Mouse (Mus musculus): ENCODE data around the gene Gabpa. TPM values are rescaled to one million over a fixed set of nuclear protein-coding genes. Genes with fewer than 3 reads are reported as not detected.
A peak's percentile ranks its signal among the peaks of the same experiment; 100 is the strongest.

Gabpa gene
- total RNA-seq, 1 experiment, result 92.3 TPM

- H3K4me1 ChIP-seq (ENCODE audit: control insufficient read depth in 2 of 2, insufficient read depth in 2 of 2, low read length in 2 of 2, poor library complexity in 1 of 2), result no peaks in the 10 kb centered on the region
- no peak overlapping the region for H3K9ac ChIP-seq (ENCODE audit: insufficient read depth, low read depth, low read length, poor library complexity, severe bottlenecking)
- no peaks in the 10 kb centered on the region for H3K9me3 ChIP-seq (ENCODE audit: control insufficient read depth, insufficient read depth, low read depth, low read length)
- H3K27ac ChIP-seq (ENCODE audit: insufficient read depth, low read depth, low read length, poor library complexity, severe bottlenecking), result no peak overlapping the region
- H3K36me3 ChIP-seq (ENCODE audit: control insufficient read depth, insufficient read depth, low read length, poor library complexity, severe bottlenecking), result peaks cover 10% of the 10 kb centered on the region
- in situ Hi-C loops (cut with MboI; ENCODE audit: low sequenced_read_pairs in 2 of 2, unreplicated experiment in 2 of 2), result no loop called here
- no peak for TF ChIP-seq ZNF384 (IDR thresholded peaks at IDR 0.05; ENCODE audit: low read depth, low read length)
- no peak for TF ChIP-seq HCFC1 (IDR thresholded peaks at IDR 0.05; ENCODE audit: borderline replicate concordance, insufficient read depth, low read length)
- no peak for TF ChIP-seq CHD2 (IDR thresholded peaks at IDR 0.05; ENCODE audit: low read depth, low read length)
- TF ChIP-seq MAFK (IDR thresholded peaks at IDR 0.05; ENCODE audit: insufficient read depth, low read depth, low read length), result no peak
- TF ChIP-seq ZC3H11A (IDR thresholded peaks at IDR 0.05; ENCODE audit: borderline replicate concordance, low read depth, low read length), result no peak
- H3K4me3 ChIP-seq (ENCODE audit: insufficient read depth in 1 of 2, low read depth in 1 of 2, low read length in 2 of 2, poor library complexity in 1 of 2, severe bottlenecking in 1 of 2), result no peak overlapping the region
- DNase-seq (ENCODE audit: low read depth, low spot score), result no peak
Measured at GRCm38 (mm10) chr16:84817423-84817822, 17.3 kb upstream of the Gabpa start.

GRCm38 (mm10) chr16:84825009-84825408, 9.7 kb upstream of the Gabpa start:
- DNase-seq (ENCODE audit: low read depth, low spot score), result peak; percentile 41
- no peak for TF ChIP-seq MAFK (IDR thresholded peaks at IDR 0.05; ENCODE audit: insufficient read depth, low read depth, low read length)
- no peak for TF ChIP-seq HCFC1 (IDR thresholded peaks at IDR 0.05; ENCODE audit: borderline replicate concordance, insufficient read depth, low read length)
- no peak for TF ChIP-seq CHD2 (IDR thresholded peaks at IDR 0.05; ENCODE audit: low read depth, low read length)
- no peak for TF ChIP-seq ZNF384 (IDR thresholded peaks at IDR 0.05; ENCODE audit: low read depth, low read length)
- TF ChIP-seq ZC3H11A (IDR thresholded peaks at IDR 0.05; ENCODE audit: borderline replicate concordance, low read depth, low read length), result no peak

GRCm38 (mm10) chr16:84831696-84832095, 3.0 kb upstream of the Gabpa start:
- no peak for DNase-seq (ENCODE audit: low read depth, low spot score)
- Histone ChIP-seq H3K4me3 (ENCODE audit: insufficient read depth in 1 of 2, low read depth in 1 of 2, low read length in 2 of 2, poor library complexity in 1 of 2, severe bottlenecking in 1 of 2) (no peak overlapping the region), H3K4me1 (ENCODE audit: control insufficient read depth in 2 of 2, insufficient read depth in 2 of 2, low read length in 2 of 2, poor library complexity in 1 of 2) (peaks cover 1 to 4% of the 10 kb centered on the region in 2 experiments; a peak in 3 of 4 replicates), H3K9ac (ENCODE audit: insufficient read depth, low read depth, low read length, poor library complexity, severe bottlenecking) (no peak overlapping the region), H3K27ac (ENCODE audit: insufficient read depth, low read depth, low read length, poor library complexity, severe bottlenecking) (no peak overlapping the region), H3K9me3 (ENCODE audit: control insufficient read depth, insufficient read depth, low read depth, low read length) (no peaks in the 10 kb centered on the region), H3K36me3 (ENCODE audit: control insufficient read depth, insufficient read depth, low read length, poor library complexity, severe bottlenecking) (peaks cover 25% of the 10 kb centered on the region)
- TF ChIP-seq MAFK (IDR thresholded peaks at IDR 0.05; ENCODE audit: insufficient read depth, low read depth, low read length) (no peak), HCFC1 (IDR thresholded peaks at IDR 0.05; ENCODE audit: borderline replicate concordance, insufficient read depth, low read length) (no peak)
- in situ Hi-C loops (cut with MboI; ENCODE audit: low sequenced_read_pairs in 2 of 2, unreplicated experiment in 2 of 2), result loop anchor here in 1 of 2 experiments (10.0 kb wide), 1 partner anchor 97 kb away; the partner anchor contains the start of gene Mrpl39

More at GRCm38 (mm10) chr16:84825009-84825408, 9.7 kb upstream of the Gabpa start:
- Histone ChIP-seq H3K27ac (ENCODE audit: insufficient read depth, low read depth, low read length, poor library complexity, severe bottlenecking) (peak overlapping the region; percentile 51; the same call in 1 of the 2 replicates), H3K9ac (ENCODE audit: insufficient read depth, low read depth, low read length, poor library complexity, severe bottlenecking) (no peak overlapping the region), H3K4me1 (ENCODE audit: control insufficient read depth in 2 of 2, insufficient read depth in 2 of 2, low read length in 2 of 2, poor library complexity in 1 of 2) (peaks cover 0 to 7% of the 10 kb centered on the region in 2 experiments; a peak in 2 of 4 replicates), H3K36me3 (ENCODE audit: control insufficient read depth, insufficient read depth, low read length, poor library complexity, severe bottlenecking) (peaks cover 34% of the 10 kb centered on the region), H3K4me3 (ENCODE audit: insufficient read depth in 1 of 2, low read depth in 1 of 2, low read length in 2 of 2, poor library complexity in 1 of 2, severe bottlenecking in 1 of 2) (no peak overlapping the region), H3K9me3 (ENCODE audit: control insufficient read depth, insufficient read depth, low read depth, low read length) (no peaks in the 10 kb centered on the region)
- in situ Hi-C loops (cut with MboI; ENCODE audit: low sequenced_read_pairs in 2 of 2, unreplicated experiment in 2 of 2), result no loop called here

DNA sequence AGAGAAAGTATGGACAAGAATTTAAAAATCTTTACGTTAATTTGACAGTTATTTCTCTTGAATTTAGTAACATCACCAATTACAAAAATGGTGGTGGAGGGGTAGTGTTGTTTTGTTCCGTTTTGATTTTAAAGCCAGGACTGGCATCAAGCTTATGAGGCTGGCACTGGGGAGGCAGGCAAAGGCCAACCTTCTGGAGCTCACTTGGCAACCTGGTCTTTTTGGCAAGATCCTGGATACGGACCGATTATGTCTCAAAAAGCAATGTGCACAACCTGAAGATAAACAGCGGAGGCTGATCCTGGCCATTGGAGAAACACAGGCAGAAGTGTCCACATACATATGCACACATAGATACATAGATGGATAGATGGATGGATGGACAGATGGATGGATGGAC, 2.0 kb upstream of the Gabpa start:
- Histone ChIP-seq H3K27ac (ENCODE audit: insufficient read depth, low read depth, low read length, poor library complexity, severe bottlenecking) (no peak overlapping the region), H3K9me3 (ENCODE audit: control insufficient read depth, insufficient read depth, low read depth, low read length) (no peaks in the 10 kb centered on the region), H3K36me3 (ENCODE audit: control insufficient read depth, insufficient read depth, low read length, poor library complexity, severe bottlenecking) (peaks cover 22% of the 10 kb centered on the region), H3K4me1 (ENCODE audit: control insufficient read depth in 2 of 2, insufficient read depth in 2 of 2, low read length in 2 of 2, poor library complexity in 1 of 2) (peaks cover 4 to 7% of the 10 kb centered on the region in 2 experiments; a peak in 3 of 4 replicates), H3K9ac (ENCODE audit: insufficient read depth, low read depth, low read length, poor library complexity, severe bottlenecking) (no peak overlapping the region), H3K4me3 (ENCODE audit: insufficient read depth in 1 of 2, low read depth in 1 of 2, low read length in 2 of 2, poor library complexity in 1 of 2, severe bottlenecking in 1 of 2) (no peak overlapping the region)
- in situ Hi-C loops (cut with MboI; ENCODE audit: low sequenced_read_pairs in 2 of 2, unreplicated experiment in 2 of 2), result loop anchor here in 1 of 2 experiments (10.0 kb wide), 1 partner anchor 98 kb away; the partner anchor contains the start of gene Mrpl39
- no peak for TF ChIP-seq ZC3H11A (IDR thresholded peaks at IDR 0.05; ENCODE audit: borderline replicate concordance, low read depth, low read length)
- TF ChIP-seq ZNF384 (IDR thresholded peaks at IDR 0.05; ENCODE audit: low read depth, low read length), result no peak
- no peak for TF ChIP-seq HCFC1 (IDR thresholded peaks at IDR 0.05; ENCODE audit: borderline replicate concordance, insufficient read depth, low read length)
- no peak for TF ChIP-seq MAFK (IDR thresholded peaks at IDR 0.05; ENCODE audit: insufficient read depth, low read depth, low read length)
- no peak for TF ChIP-seq CHD2 (IDR thresholded peaks at IDR 0.05; ENCODE audit: low read depth, low read length)
- no peak for DNase-seq (ENCODE audit: low read depth, low spot score)

All from ES-E14 (cell line).